Mouse (Mus musculus): Measurements from ENCODE around the gene Rps13. TPM values are rescaled to one million over a fixed set of nuclear protein-coding genes. Genes with fewer than 3 reads are reported as not detected.
A peak's percentile ranks its signal among the peaks of the same experiment; 100 is the strongest.

Gene Rps13
- polyA plus RNA-seq, 1 experiment: 446 TPM

DNA sequence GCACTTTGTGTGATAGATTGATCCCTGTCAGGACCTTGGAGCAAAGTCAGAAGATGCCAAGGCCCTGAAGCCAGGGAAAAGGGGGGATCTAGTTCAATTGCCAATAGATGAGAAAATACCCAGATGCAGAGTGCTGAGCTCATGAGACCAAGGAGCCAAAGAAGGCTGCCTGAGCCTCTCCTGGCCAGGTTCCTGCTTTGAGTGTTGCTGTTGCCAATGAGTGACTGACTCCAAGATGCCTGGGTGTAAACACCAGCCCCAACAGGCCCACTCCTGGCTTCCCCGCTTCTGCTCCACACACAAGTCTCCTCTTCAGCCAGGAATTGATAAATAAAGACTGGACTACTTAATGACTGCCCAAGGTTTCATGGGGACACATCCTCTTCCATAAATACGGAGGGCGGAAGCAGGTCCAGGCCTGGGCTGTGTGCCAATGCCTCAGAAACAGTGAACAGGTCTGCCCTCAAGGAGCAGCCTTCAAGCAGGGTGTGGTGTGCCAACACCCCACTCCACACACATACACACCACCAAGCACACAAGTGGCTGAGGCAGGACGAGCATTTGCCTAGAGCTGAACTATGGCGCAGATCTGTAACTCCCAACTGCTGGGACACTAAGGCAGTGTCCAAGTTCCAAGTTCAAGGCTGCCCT, 32.2 kb downstream of the Rps13 start:
- H3K4me3 ChIP-seq (replicated peaks; ENCODE audit: control insufficient read depth, low read depth, low read length): no peak overlapping the region
- no peak for TF ChIP-seq POLR2A (IDR thresholded peaks at IDR 0.05; ENCODE audit: borderline replicate concordance, control insufficient read depth, low read depth, low read length)
- no peak for TF ChIP-seq CTCF (IDR thresholded peaks at IDR 0.05; ENCODE audit: control insufficient read depth, insufficient read depth, low read length)

DNA sequence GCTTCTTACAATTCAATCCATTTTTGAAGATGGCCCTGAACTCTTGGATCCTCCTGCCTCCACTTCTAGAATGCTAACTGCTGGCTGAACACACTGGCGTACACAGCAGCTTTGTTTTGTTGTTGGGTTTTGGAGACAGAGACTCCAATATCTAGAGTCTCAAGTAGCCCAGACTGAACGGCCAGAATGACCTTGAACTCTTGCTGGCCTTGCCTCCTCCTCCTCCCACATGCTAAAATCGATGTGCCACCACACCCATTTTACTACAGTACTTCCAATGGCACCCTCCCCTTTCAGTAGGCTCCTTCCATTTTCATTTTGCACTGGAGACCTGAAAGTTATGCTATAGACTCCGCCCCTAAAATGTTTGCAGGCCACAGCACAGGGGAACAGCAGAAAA, 32.9 kb downstream of the Rps13 start:
- WGBS: 77% methylated on average over 4 of the region's 4 CpGs
- H3K27ac ChIP-seq (ENCODE audit: control insufficient read depth, insufficient read depth, low read depth, low read length, poor library complexity): no peak overlapping the region
- H3K4me3 ChIP-seq (replicated peaks; ENCODE audit: control insufficient read depth, low read depth, low read length): no peak overlapping the region
- no peaks in the 10 kb centered on the region for H3K4me1 ChIP-seq (ENCODE audit: control insufficient read depth, insufficient read depth, low read length)
- TF ChIP-seq POLR2A (IDR thresholded peaks at IDR 0.05; ENCODE audit: borderline replicate concordance, control insufficient read depth, low read depth, low read length): no peak
- TF ChIP-seq CTCF (IDR thresholded peaks at IDR 0.05; ENCODE audit: control insufficient read depth, insufficient read depth, low read length): no peak

More for the DNA sequence above, 32.2 kb downstream of the Rps13 start:
- 90% methylated on average over 5 of the region's 5 CpGs for WGBS
- Histone ChIP-seq H3K27ac (ENCODE audit: control insufficient read depth, insufficient read depth, low read depth, low read length, poor library complexity) (no peak overlapping the region), H3K4me1 (ENCODE audit: control insufficient read depth, insufficient read depth, low read length) (no peaks in the 10 kb centered on the region)

DNA sequence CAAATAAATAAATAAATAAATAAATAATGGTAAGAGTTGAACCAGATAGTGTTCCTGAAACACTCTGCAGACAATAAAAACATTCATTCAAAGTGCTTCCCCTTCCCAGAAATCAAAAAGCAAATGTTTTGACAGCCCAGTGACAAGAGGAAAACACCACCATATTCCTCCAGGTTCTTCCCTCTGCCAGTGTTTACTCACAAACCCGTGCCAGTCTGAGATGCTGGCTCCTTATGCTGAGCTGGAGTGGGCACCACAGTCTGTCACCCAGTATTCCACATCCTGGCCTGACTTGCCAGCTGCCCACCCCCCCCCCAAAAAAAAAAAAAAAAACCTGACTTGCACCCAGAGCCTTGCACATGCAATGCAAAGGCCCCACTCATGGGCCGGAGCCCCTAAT, 35.1 kb downstream of the Rps13 start:
- Histone ChIP-seq H3K4me1 (ENCODE audit: control insufficient read depth, insufficient read depth, low read length) (no peaks in the 10 kb centered on the region; the same call in 1 of the 2 replicates), H3K27ac (ENCODE audit: control insufficient read depth, insufficient read depth, low read depth, low read length, poor library complexity) (no peak overlapping the region), H3K4me3 (replicated peaks; ENCODE audit: control insufficient read depth, low read depth, low read length) (no peak overlapping the region)
- TF ChIP-seq CTCF (IDR thresholded peaks at IDR 0.05; ENCODE audit: control insufficient read depth, insufficient read depth, low read length) (no peak), POLR2A (IDR thresholded peaks at IDR 0.05; ENCODE audit: borderline replicate concordance, control insufficient read depth, low read depth, low read length) (no peak)
- WGBS: 80% methylated on average over 2 of the region's 2 CpGs

DNA sequence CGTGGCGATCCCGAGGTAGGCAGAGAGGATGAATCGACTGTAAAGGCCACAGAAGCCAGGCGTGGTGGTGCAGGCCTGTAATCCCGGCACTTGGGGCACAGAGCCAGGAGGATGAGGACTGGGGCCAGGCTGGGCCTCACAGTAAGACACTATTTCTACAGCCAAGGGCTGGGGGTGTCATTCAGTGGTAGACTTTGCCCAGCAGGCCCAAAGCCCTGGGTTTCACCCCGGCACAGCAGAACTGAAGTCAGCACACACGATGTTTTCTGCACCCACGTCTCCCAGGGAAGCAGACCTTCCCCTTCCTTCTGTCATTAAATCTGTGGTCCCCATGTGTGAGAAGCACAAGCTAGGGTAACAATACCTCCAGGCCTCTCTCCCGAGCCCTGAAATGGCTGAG, 35.6 kb downstream of the Rps13 start:
- 75% methylated on average over 10 of the region's 10 CpGs for WGBS
- TF ChIP-seq CTCF (IDR thresholded peaks at IDR 0.05; ENCODE audit: control insufficient read depth, insufficient read depth, low read length) (no peak), POLR2A (IDR thresholded peaks at IDR 0.05; ENCODE audit: borderline replicate concordance, control insufficient read depth, low read depth, low read length) (no peak)
- no peak overlapping the region for H3K4me3 ChIP-seq (replicated peaks; ENCODE audit: control insufficient read depth, low read depth, low read length)
- no peaks in the 10 kb centered on the region; the same call in 1 of the 2 replicates for H3K4me1 ChIP-seq (ENCODE audit: control insufficient read depth, insufficient read depth, low read length)
- H3K27ac ChIP-seq (ENCODE audit: control insufficient read depth, insufficient read depth, low read depth, low read length, poor library complexity): no peak overlapping the region

DNA sequence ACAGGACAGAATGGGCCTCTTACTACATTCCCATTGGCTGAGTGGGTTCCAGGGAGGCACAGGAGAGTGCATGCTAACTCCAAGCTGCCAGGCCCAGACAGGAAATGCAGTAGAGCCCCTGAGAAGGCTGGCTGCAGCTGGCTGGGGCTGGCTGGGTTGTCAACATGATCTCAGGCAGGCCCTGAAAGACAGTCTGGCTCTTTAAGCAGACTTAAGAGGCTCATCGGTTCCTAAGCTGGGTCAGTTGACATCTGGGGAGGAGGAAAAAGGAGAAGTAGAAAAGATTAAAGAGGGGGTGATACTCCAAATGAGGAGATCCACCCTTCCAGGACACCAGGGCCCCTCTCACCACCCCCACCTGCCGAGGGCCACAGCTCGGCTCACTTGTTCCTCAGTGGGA, 39.0 kb downstream of the Rps13 start:
- H3K27ac ChIP-seq (ENCODE audit: control insufficient read depth, insufficient read depth, low read depth, low read length, poor library complexity): peak overlapping the region; percentile 46; the same call in 1 of the 2 replicates
- H3K4me3 ChIP-seq (replicated peaks; ENCODE audit: control insufficient read depth, low read depth, low read length): no peak overlapping the region
- no peak for TF ChIP-seq POLR2A (IDR thresholded peaks at IDR 0.05; ENCODE audit: borderline replicate concordance, control insufficient read depth, low read depth, low read length)
- TF ChIP-seq CTCF (IDR thresholded peaks at IDR 0.05; ENCODE audit: control insufficient read depth, insufficient read depth, low read length): no peak
- 20% methylated on average over 3 of the region's 3 CpGs for WGBS
- no peaks in the 10 kb centered on the region; the same call in 1 of the 2 replicates for H3K4me1 ChIP-seq (ENCODE audit: control insufficient read depth, insufficient read depth, low read length)

DNA sequence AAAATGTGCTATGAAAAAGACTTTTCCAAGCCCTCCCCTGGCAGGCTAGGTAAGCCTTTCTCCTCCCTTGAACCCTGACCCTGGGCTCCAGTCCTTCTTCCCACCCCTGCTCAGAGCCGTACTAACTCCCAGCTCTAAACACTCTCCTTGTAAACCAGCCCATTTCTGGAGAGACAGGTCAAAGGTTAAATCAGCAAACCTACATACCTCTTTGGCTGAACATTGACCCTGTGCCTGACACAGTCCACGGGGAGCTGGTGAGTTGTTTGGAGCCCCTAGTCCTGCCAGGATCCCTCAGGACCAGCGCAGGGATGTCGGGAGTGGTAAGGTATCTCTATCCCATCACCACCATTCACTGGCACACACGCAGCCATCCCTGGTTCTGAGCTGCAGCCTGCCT, 41.6 kb downstream of the Rps13 start:
- H3K4me1 ChIP-seq (ENCODE audit: control insufficient read depth, insufficient read depth, low read length): no peaks in the 10 kb centered on the region; the same call in 1 of the 2 replicates
- no peak overlapping the region for H3K4me3 ChIP-seq (replicated peaks; ENCODE audit: control insufficient read depth, low read depth, low read length)
- TF ChIP-seq POLR2A (IDR thresholded peaks at IDR 0.05; ENCODE audit: borderline replicate concordance, control insufficient read depth, low read depth, low read length) (no peak), CTCF (IDR thresholded peaks at IDR 0.05; ENCODE audit: control insufficient read depth, insufficient read depth, low read length) (no peak)
- 82% methylated on average over 5 of the region's 5 CpGs for WGBS
- H3K27ac ChIP-seq (ENCODE audit: control insufficient read depth, insufficient read depth, low read depth, low read length, poor library complexity): no peak overlapping the region

DNA sequence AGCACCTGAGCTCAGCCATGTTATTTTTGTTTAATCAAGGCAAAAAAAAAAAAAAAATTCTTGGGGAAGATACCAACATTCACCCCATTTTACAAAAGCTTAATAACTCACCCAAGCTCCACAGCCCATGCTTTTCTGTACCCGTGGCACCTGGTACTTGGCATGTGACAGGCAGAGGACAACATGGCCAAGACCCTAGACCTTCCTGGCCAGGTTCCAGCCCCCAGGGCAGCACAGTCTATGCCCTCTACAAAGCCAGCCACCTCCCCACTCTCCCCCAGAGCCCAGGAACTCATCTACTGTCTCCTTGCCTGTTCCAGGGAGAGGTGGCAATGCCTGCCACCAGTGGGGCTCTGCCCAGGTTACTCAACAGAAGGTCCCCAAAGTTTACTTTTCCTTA, 43.4 kb downstream of the Rps13 start:
- Histone ChIP-seq H3K4me1 (ENCODE audit: control insufficient read depth, insufficient read depth, low read length) (no peaks in the 10 kb centered on the region; the same call in 1 of the 2 replicates), H3K4me3 (replicated peaks; ENCODE audit: control insufficient read depth, low read depth, low read length) (no peak overlapping the region), H3K27ac (ENCODE audit: control insufficient read depth, insufficient read depth, low read depth, low read length, poor library complexity) (no peak overlapping the region)
- no peak for TF ChIP-seq CTCF (IDR thresholded peaks at IDR 0.05; ENCODE audit: control insufficient read depth, insufficient read depth, low read length)
- TF ChIP-seq POLR2A (IDR thresholded peaks at IDR 0.05; ENCODE audit: borderline replicate concordance, control insufficient read depth, low read depth, low read length): no peak
- WGBS: 77% methylated on average over 1 of the region's 1 CpGs

DNA sequence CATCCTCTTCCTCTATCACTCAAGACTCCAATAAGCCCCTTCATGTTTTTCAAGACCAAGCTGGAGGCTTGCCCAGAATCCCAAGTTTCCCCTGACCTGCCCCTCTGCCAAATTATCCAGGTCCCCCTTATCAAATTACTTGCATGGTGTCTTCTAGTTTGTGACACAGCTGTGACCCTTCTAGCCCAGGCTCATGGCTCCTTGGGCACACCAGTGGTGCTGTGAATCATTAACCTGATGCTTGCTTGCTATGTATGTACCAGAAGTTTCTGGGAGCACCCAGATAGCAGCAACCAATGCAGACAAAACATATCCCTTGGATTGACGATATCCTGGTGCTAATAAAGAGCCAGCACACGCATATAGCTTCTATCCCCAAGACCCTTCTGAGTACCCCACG, 45.0 kb downstream of the Rps13 start:
- WGBS: 81% methylated on average over 3 of the region's 3 CpGs
- Histone ChIP-seq H3K4me1 (ENCODE audit: control insufficient read depth, insufficient read depth, low read length) (no peaks in the 10 kb centered on the region), H3K4me3 (replicated peaks; ENCODE audit: control insufficient read depth, low read depth, low read length) (no peak overlapping the region), H3K27ac (ENCODE audit: control insufficient read depth, insufficient read depth, low read depth, low read length, poor library complexity) (no peak overlapping the region)
- TF ChIP-seq POLR2A (IDR thresholded peaks at IDR 0.05; ENCODE audit: borderline replicate concordance, control insufficient read depth, low read depth, low read length) (no peak), CTCF (IDR thresholded peaks at IDR 0.05; ENCODE audit: control insufficient read depth, insufficient read depth, low read length) (no peak)
